Comparison of ENCODE assay signal across 8 mouse cellular contexts in genomic region chr17:73072286-73072685, GRCm38 (mm10). TPM values are rescaled to one million over a fixed set of nuclear protein-coding genes. Genes with fewer than 3 reads are reported as not detected.
DNase-seq lines count a peak whose midpoint lies in the region; ATAC-seq and TF ChIP-seq lines count a peak whose summit lies in the region.

No protein-coding gene starts in this region.

- H3K4me2 ChIP-seq in embryonic facial prominence, embryonic 11.5 days (ENCODE audit: low read depth, low read length): no peak overlapping the region
- H3K4me2 ChIP-seq in midbrain, embryonic 15.5 days: no peak overlapping the region
- H3K4me2 ChIP-seq in midbrain, postnatal 0 days (ENCODE audit: low read depth, low read length, poor library complexity, severe bottlenecking): no peak overlapping the region
- H3K4me2 ChIP-seq in hindbrain, embryonic 12.5 days (replicated peaks): no peak overlapping the region

- no peaks in the 10 kb centered on the region for H3K9me3 ChIP-seq in embryonic facial prominence, embryonic 11.5 days (replicated peaks; ENCODE audit: control insufficient read depth, low read length)
- no peaks in the 10 kb centered on the region for H3K9me3 ChIP-seq in midbrain, embryonic 15.5 days
- no peaks in the 10 kb centered on the region for H3K9me3 ChIP-seq in midbrain, postnatal 0 days (ENCODE audit: low read length)
- H3K9me3 ChIP-seq in hindbrain, embryonic 12.5 days (replicated peaks): no peaks in the 10 kb centered on the region

- no peaks in the 10 kb centered on the region for H3K27me3 ChIP-seq in embryonic facial prominence, embryonic 11.5 days (ENCODE audit: control insufficient read depth, insufficient read depth, low read length)
- no peaks in the 10 kb centered on the region for H3K27me3 ChIP-seq in midbrain, embryonic 15.5 days (replicated peaks)
- H3K27me3 ChIP-seq in midbrain, postnatal 0 days (ENCODE audit: insufficient read depth, low read length): no peaks in the 10 kb centered on the region
- no peaks in the 10 kb centered on the region for H3K27me3 ChIP-seq in hindbrain, embryonic 12.5 days

- H3K4me3 ChIP-seq in embryonic facial prominence, embryonic 11.5 days (ENCODE audit: low read depth, low read length): no peak overlapping the region
- no peak overlapping the region for H3K4me3 ChIP-seq in midbrain, embryonic 15.5 days
- no peak overlapping the region for H3K4me3 ChIP-seq in midbrain, postnatal 0 days (ENCODE audit: low read depth, low read length)
- no peak overlapping the region for H3K4me3 ChIP-seq in hindbrain, embryonic 12.5 days

- no peak for TF ChIP-seq CTCF in midbrain, postnatal 0 days (IDR thresholded peaks at IDR 0.05)

- H3K4me1 ChIP-seq in embryonic facial prominence, embryonic 11.5 days (ENCODE audit: control insufficient read depth, insufficient read depth, low read length): no peaks in the 10 kb centered on the region
- H3K4me1 ChIP-seq in midbrain, embryonic 15.5 days: no peaks in the 10 kb centered on the region
- no peaks in the 10 kb centered on the region for H3K4me1 ChIP-seq in midbrain, postnatal 0 days (ENCODE audit: insufficient read depth, low read length)
- peaks cover 11% of the 10 kb centered on the region for H3K4me1 ChIP-seq in hindbrain, embryonic 12.5 days

- DNase-seq in embryonic facial prominence, embryonic 11.5 days (ENCODE audit: low spot score): peak; percentile 41
- peak; percentile 99 for DNase-seq in heart, adult 11 months
- peak; percentile 35 to 70 for DNase-seq in kidney, adult 8-10 months
- peak; percentile 81 for DNase-seq in lung, postnatal 25 days (ENCODE audit: low spot score)
- DNase-seq in midbrain, postnatal 0 days (ENCODE audit: low spot score): no peak
- no peak for DNase-seq in spleen, adult 12 weeks (ENCODE audit: low spot score)

- no peaks in the 10 kb centered on the region for H3K36me3 ChIP-seq in embryonic facial prominence, embryonic 11.5 days (replicated peaks; ENCODE audit: control insufficient read depth, insufficient read depth, low read depth, low read length)
- no peaks in the 10 kb centered on the region for H3K36me3 ChIP-seq in midbrain, embryonic 15.5 days (replicated peaks)
- no peaks in the 10 kb centered on the region for H3K36me3 ChIP-seq in midbrain, postnatal 0 days (ENCODE audit: insufficient read depth, low read length)
- H3K36me3 ChIP-seq in hindbrain, embryonic 12.5 days: no peaks in the 10 kb centered on the region

- ATAC-seq in embryonic facial prominence, embryonic 11.5 days (replicated peaks; ENCODE audit: insufficient number of reproducible peaks, low FRiP score, low TSS enrichment, low read depth): no peak
- ATAC-seq in midbrain, embryonic 15.5 days (replicated peaks): no peak
- ATAC-seq in midbrain, postnatal 0 days (ENCODE audit: low FRiP score): no peak
- ATAC-seq in hindbrain, embryonic 12.5 days (ENCODE audit: low FRiP score): no peak

- 39% methylated on average over 8 of the region's 8 CpGs for WGBS in embryonic facial prominence, embryonic 11.5 days
- 75% methylated on average over 8 of the region's 8 CpGs for WGBS in midbrain, embryonic 15.5 days
- WGBS in midbrain, postnatal 0 days: 80% methylated on average over 8 of the region's 8 CpGs
- 52% methylated on average over 8 of the region's 8 CpGs for WGBS in hindbrain, embryonic 12.5 days

- H3K27ac ChIP-seq in embryonic facial prominence, embryonic 11.5 days (replicated peaks; ENCODE audit: low read depth, low read length): no peak overlapping the region
- H3K27ac ChIP-seq in midbrain, embryonic 15.5 days: no peak overlapping the region
- no peak overlapping the region for H3K27ac ChIP-seq in midbrain, postnatal 0 days (ENCODE audit: low read depth, low read length)
- no peak overlapping the region for H3K27ac ChIP-seq in hindbrain, embryonic 12.5 days

- no peak overlapping the region for H3K9ac ChIP-seq in embryonic facial prominence, embryonic 11.5 days (replicated peaks; ENCODE audit: low read length)
- no peak overlapping the region for H3K9ac ChIP-seq in midbrain, embryonic 15.5 days
- H3K9ac ChIP-seq in midbrain, postnatal 0 days (replicated peaks; ENCODE audit: low read length, poor library complexity, severe bottlenecking): no peak overlapping the region
- no peak overlapping the region for H3K9ac ChIP-seq in hindbrain, embryonic 12.5 days

RNA-seq across cellular contexts. Expression of gene Lclat1, which starts 35.5 kb away (rescaled TPM):
- polyA plus RNA-seq in embryonic facial prominence, embryonic 11.5 days (2014; fragmentation: Nextera tagmentation; extraction: Ambion mirVana): 18.6 and 19.3 TPM in 2 replicates
- polyA plus RNA-seq in midbrain, embryonic 15.5 days (2015; fragmentation: Nextera tagmentation; extraction: Ambion mirVana): 11.1 and 11.5 TPM in 2 replicates
- total RNA-seq in midbrain, postnatal 0 days (2014; rRNA removed): 25.6 and 38.2 TPM in 2 replicates
- polyA plus RNA-seq in midbrain, postnatal 0 days (2015; fragmentation: Nextera tagmentation; extraction: Ambion mirVana): 11.5 and 12.4 TPM in 2 replicates
- 10.1 and 14.4 TPM in 2 replicates for polyA plus RNA-seq in hindbrain, embryonic 12.5 days (2016; fragmentation: Nextera tagmentation; extraction: Ambion mirVana)

Comparison
In these comparisons a context has a peak if more than half of its experiments do, and no peak if none do; other contexts are left out.
1. DNase-seq: peak in embryonic facial prominence, embryonic 11.5 days (single experiment), heart, adult 11 months (single experiment), kidney, adult 8-10 months (2 of 2) and lung, postnatal 25 days (single experiment); none in midbrain, postnatal 0 days (single experiment) and spleen, adult 12 weeks (single experiment).